Mouse (Mus musculus) CD4-positive, CD25-positive, alpha-beta regulatory T cell, adult 2 months (primary cell): ENCODE data around the gene Mc1r.

ENCODE experiments used
- DNase-seq: peaks from one replicate; pipeline ENCODE4 v3.0.0-alpha.2; 2012; ENCODE audit warnings: low read depth, low spot score

Mc1r gene

GRCm38 (mm10) chr8:123406786-123407185 is at the start of gene Mc1r:
Gene Mc1r, plus strand, starts transcription at chr8:123407107.
- DNase-seq, result peak; percentile 84

- peak; percentile 85 for DNase-seq
Observed at GRCm38 (mm10) chr8:123361082-123361739, 45.7 kb upstream of the Mc1r start.

DNA sequence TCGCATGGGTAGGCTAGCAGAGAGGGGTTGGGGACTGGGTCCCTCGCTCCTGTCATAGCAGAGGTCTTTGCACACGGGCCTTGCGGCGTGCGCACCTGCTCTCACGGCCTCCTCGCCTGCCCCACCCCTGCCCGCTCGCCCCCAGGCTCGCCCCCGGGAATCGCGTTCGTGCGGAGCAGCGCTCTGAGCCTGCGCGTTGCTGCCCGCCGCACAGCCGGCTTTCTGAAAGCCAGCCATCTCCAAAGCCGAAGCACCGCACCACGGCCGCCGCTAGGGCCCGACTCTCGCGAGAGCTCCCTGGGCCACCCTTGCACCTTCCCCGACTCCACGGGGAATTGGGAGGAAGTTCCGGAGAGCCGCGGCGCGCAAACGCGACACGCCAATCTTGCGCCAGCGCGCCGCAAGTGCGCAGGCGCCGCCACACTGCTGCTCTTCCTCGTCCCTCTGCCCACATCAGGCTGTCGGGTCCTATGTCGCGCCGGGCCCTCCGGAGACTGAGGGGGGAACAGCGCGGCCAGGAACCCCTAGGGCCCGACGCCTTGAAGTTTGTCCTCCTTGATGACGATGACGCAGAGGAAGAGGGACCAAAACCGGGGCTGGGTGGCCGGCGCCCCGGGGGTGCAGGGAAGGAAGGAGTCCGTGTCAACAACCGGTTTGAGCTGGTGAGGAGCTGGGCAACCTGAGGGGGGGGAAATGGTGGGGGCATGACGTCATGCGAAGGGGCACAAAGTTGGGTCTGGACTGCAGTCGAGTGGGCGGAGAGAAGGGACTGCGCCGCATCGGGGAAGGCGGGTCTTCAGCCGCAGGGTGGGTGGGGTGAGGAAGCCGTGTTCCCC is 33.3 kb upstream of the Mc1r start, which contains the start of gene Tcf25:
Gene Tcf25, plus strand, starts transcription at position 351 of the 836 bp plus-strand sequence.
- peak; percentile 98 for DNase-seq

- DNase-seq, result peak; percentile 97
Observed at GRCm38 (mm10) chr8:123374239-123374578, 32.7 kb upstream of the Mc1r start.

- DNase-seq, result no peak
Observed at GRCm38 (mm10) chr8:123375701-123376100, 31.2 kb upstream of the Mc1r start.

DNA sequence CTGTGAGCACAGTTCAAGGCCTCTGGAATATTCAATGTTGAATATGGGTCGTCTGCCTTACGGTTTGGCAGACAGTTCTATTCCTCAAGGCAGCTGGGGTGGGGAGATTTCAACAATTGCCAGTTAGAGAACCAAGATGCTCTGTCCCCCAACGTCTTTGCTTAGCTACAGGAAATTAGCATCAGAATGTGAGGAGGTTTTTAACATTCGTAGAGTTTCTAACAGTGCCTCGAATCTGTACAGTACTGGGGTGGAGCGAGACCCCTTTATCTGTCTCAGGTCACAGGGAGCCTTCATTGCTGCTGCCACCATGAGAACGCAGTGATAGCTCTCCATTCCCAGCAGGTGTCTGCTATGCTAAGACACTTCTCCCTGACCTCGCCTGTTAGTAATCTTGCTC is 30.8 kb upstream of the Mc1r start:
- no peak for DNase-seq

GRCm38 (mm10) chr8:123381711-123382110 is 25.2 kb upstream of the Mc1r start:
- DNase-seq, result no peak

GRCm38 (mm10) chr8:123382516-123382915 is 24.4 kb upstream of the Mc1r start:
- no peak for DNase-seq

DNA sequence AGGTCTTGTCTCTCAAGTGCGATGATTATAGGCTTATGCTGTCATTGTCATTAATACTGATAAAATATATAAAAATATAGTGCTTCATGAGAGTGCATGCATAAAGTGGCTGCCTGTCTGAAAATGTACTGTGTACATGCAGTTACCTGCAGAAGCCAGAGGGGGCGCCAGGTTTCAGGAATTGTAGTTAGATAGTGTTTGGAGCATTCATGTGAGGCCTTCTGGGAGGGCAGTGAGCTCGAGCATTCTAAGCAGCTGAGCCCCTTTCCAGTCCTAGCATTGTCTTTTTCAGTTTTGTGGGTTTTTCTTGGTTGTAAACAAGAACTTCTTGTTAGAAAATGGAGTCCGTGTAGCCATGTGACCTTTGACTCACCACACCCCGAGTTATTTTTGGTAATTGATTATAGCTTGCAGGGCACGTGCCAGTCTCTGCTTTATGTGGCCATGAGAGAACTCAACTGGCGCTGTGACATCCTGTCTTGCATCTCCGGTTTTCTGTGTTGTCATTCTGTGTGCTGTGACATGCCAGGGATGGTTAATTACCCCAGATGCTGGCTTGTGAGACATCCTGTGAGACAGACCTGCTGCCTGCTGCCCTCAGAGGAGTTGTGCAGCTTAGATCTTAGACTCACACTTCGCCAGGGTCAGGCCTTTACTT is 21.9 kb upstream of the Mc1r start:
- peak; percentile 65 for DNase-seq

DNA sequence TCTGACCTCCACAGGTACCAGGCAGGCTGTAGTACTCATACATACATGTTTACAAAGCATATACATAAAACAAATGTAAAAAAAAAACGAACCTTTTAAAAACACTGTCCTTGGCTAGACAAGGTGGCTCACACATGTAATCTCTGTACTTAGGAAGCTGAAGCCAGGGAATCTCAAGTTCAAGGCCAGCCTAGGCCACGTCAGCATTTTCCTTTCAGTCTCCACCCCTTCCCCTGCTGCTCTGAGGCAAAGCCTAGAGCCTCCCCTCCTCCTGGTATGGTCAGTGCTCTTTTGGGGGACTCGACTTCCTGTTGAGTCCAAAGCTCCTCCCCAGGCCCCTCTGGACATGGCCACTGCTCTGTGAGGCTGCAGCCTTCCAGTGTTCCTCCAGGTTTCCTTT is 19.9 kb upstream of the Mc1r start:
- no peak for DNase-seq

DNA sequence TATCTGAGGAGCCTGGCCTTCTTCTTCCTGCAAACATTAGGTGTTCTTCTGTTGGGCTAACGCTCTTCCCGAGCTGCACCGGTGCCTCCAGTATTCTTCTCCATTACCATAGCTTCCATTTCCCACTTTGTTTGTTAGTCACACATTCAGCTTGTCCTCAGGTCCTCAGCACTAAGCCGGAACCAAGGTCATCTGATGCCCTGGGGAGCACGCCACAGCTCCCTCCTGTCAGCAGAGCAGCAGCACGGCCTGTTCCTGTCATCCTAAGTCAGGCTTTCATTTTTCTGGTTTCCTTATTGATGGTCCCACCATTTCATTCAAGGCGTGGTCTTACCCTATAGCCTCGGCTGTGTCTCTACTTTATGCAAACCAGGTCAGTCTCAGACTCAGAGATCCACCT is 19.1 kb upstream of the Mc1r start:
- no peak for DNase-seq

- DNase-seq, result no peak
Observed at GRCm38 (mm10) chr8:123389026-123389425, 17.9 kb upstream of the Mc1r start.

DNA sequence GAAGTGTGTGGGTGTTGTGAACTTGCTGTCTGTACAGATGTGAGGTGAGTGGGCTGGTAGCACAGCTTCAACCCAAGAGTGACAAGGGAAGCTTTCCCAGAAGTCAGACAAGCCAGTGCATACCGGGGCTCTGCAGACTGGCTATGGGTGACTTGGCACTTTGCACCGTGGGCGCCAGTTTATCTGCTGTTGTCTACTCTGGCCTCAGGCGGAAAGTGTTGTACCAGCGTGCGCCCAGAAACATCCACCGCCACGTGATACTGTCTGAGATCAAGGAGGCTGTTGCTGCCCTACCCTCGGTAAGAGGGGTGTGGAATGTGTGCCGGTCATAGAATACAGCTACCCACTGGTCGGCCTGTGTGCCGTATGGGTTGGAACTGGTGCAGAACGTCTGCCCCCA is 8.6 kb upstream of the Mc1r start:
- no peak for DNase-seq

DNA sequence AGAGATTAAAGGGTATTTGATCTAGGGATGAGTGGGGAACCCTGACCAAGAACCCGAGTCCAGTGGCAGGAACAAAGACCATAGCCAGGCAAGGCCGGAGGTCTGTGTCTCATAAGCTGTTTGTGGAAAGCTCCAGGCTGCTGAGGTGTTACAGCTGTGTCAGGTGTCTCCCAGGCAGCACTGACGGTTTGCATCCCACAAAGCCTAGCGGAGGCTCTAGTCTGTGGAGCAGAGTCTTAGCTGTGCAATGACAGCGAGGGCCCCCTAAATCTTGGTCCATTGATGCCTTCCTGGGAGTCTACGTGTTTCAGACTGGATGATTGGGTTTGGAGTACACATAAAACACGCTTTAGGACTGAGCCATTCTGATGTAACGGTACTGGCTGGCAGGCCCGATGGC is 5.0 kb upstream of the Mc1r start:
- no peak for DNase-seq

- no peak for DNase-seq
Observed at GRCm38 (mm10) chr8:123402730-123403326, 4.1 kb upstream of the Mc1r start.

- peak; percentile 59 for DNase-seq
Observed at GRCm38 (mm10) chr8:123404521-123404920, 2.4 kb upstream of the Mc1r start.

DNA sequence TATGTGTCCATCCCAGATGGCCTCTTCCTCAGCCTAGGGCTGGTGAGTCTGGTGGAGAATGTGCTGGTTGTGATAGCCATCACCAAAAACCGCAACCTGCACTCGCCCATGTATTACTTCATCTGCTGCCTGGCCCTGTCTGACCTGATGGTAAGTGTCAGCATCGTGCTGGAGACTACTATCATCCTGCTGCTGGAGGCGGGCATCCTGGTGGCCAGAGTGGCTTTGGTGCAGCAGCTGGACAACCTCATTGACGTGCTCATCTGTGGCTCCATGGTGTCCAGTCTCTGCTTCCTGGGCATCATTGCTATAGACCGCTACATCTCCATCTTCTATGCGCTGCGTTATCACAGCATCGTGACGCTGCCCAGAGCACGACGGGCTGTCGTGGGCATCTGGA is 705 bp downstream of the Mc1r start:
- DNase-seq, result no peak

GRCm38 (mm10) chr8:123408586-123409544 is 2.0 kb downstream of the Mc1r start:
- DNase-seq, result no peak

DNA sequence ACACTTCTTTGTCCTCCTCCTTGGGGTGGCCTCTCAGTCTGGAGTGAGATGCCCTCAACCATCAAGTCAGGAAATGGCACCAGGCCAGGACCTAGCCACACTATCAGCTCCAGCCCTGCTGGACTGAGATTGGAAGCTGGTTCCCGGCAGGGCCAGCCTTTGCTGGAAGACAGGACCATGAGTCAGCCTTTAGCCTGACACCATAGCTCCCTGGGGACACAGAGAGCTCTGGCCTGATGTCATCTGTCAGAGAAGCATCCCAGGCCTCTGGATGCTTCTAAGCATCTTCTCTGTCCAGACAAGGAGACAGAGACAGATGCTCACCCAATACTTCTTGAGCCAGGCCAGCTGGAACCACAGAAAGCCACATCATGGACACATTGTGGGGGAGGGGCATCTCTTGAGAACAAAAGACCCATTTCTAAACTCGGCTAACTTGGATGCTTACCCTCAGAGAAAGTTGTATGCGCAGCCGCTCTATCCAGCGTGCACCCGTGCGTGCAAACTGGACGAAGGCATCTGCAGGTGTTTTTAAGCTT is 3.2 kb downstream of the Mc1r start:
- DNase-seq, result no peak

DNA sequence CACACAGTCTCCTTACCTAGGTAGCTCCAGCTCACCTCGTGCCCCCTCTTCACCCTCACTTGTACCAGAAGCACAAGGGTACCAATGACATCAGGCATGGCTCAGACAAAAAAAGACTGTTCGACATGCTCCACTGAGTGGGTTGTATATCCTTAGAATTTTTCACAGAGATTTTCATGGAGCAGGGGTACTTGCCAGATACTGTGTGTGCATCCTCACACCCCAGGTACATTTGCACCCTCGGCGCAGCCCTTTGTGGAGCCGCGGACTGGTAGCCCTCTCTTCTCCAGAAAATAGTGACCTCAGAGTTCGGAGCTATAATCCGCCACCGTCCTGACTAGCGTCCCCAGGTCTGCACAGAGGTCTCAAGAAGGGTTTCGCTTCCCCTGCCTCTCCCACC is 3.9 kb downstream of the Mc1r start:
- no peak for DNase-seq

- peak; percentile 76 for DNase-seq
Observed at GRCm38 (mm10) chr8:123411246-123411645, 4.3 kb downstream of the Mc1r start, which contains the start of gene Tubb3. Gene Tubb3, plus strand, starts transcription at chr8:123411424.
